Mouse (Mus musculus) mature B cell (primary cell): Measurements from ENCODE around the gene Spem2.

Experiments used
- in situ Hi-C: fragments of 300-500 bp; cut with MboI; formaldehyde crosslinking; loops from 2 replicates; pipeline ENCODE4 v1.14.3; 2019

The Spem2 gene

GRCm38 (mm10) chr11:69835326-69835965 is 17.2 kb upstream of the Spem2 start:
- in situ Hi-C loops = no loop called here

GRCm38 (mm10) chr11:69834001-69834549 is 15.8 kb upstream of the Spem2 start:
- in situ Hi-C loops = no loop called here

DNA sequence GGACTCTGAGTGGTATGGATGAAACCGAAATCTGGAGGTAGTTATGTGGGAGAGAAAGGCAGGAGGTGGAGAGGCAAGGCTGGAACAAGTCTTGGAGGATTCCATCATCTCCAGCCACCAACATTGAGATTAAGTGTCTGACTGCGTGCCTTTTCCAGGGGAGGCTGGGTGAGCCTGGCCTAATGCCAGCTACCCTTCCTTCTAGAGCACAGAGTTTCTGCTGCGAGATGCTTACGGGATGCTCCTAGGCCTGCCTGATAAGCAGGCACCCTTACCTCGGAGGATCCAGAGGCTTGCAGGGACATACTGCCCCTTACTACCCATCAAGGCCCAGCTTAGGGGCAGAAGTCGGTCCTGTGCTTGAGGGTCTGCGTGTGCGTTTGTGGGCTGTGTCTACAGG is 15.3 kb upstream of the Spem2 start:
- in situ Hi-C loops = no loop called here

DNA sequence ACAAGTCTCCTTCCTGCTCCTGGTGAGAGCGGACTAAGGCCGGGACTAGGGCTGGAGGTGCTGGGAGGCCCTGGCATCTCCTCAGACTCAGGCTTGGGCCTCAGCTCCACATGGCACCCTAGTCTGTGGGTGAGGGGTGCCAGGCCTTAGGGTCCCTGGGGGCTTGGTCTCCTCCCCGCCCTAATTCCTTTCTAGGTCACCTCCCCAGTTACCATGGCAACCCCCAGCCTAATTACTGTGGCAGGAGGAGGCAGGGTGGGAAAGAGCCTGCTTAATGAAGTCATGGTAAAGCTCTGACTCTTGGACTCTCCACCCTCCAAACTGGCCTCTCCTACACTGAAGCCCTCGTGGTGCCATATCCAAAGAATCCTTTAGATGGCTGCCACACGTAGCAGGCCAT is 10.6 kb upstream of the Spem2 start:
- in situ Hi-C loops = no loop called here

DNA sequence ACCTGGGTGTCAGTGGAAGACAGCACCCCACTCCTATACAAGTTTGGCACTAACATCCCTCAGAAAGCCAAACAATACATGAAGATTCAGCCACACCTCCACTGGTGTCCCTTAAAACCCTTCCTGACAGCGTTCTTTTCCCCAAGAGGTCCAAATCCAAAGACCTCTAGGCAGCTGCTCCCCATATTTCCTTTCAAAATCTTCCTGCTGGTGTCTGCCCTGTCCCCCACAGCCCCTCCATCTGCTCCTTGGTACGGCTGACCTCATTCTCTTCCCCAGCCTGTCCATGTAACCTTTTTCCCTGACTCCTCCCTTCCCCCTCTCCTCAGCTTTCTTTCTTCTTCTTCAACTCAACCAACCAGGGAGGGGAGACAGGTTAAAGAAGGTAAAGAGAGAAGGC is 5.2 kb upstream of the Spem2 start:
- in situ Hi-C loops = no loop called here

- in situ Hi-C loops = no loop called here
Measured at GRCm38 (mm10) chr11:69822080-69822479, 3.8 kb upstream of the Spem2 start, which contains the start of gene Spem1. Spem1 (minus strand) TSS chr11:69822180.

DNA sequence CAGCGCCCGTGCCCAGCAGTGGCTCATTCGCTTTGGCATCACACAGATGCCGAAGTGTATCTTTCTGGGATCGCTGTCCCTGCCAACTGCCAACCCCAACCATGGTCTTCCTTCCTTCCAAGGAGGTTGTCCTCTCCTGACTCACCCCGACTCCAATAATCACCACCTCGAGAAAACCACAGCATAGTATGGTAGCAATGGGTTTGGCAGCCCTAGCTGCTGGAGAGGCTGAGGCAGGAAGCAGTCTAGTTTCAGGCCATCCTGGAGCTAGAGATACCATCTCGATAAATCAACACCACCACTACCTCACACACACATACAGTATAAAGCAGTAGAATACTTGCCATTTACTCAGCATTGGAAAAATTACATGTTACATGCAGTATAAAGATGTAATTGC is 606 bp upstream of the Spem2 start:
- in situ Hi-C loops = no loop called here

DNA sequence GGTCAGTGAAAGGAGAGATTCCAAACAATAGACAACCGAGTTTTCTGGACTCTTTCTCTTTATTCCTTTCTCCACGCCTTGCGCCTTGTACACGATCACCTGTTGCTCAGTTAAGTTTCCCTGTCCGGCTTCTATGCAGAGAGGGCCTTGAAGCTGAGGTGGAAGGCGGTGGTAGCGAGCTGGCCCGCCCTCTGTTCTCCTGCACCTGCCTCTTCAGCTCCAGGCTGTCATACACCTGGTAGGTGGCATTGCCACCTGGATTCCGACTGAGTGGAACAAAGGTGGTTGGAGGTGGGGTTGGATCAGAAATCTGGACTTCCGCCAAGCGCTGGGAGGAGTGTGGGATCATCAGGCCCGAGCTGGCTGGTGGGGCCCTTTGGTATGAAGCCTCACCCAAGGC is 1.7 kb downstream of the Spem2 start:
- in situ Hi-C loops = no loop called here

DNA sequence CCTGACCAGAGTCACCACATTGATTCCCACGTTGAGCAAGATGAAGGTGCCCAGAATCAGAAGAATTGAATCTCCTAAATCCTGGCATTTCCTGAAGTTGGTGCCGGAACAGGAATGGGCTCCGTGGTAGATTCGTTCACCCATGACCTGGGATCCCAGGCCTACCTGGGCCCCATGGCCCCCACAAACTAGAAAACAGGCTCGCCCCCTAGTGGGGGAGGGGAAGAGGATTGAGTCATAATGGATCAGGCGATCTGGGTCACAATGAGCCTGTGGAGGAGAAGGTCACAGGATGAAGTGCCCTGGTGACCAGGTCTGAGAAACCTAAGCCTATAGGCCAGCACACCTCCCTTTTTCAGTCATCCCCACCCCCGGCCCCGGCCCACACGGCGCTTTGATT is 3.1 kb downstream of the Spem2 start, which contains the start of gene Gm39566:
Gene Gm39566, minus strand, starts transcription at position 144 of the 400 bp plus-strand sequence.
- in situ Hi-C loops = no loop called here

DNA sequence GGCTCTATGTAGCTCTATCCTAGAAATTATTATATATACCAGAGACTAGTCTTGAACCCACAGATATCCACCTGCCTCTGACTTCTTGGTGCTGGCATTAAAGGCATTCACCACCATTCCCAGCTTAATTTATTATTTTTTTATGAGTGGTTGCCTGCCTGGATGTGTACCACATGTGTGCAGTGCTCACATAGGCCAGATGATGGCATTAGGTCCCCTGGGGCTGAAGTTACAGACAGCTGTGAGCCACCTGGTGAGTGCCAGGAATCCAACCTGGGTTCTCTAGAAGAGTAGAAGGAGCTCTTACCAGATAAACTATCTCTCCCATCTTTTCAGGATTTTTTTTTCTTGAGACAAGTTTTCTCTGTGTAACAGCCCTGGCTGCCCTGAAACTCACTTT is 8.0 kb downstream of the Spem2 start:
- in situ Hi-C loops = no loop called here

DNA sequence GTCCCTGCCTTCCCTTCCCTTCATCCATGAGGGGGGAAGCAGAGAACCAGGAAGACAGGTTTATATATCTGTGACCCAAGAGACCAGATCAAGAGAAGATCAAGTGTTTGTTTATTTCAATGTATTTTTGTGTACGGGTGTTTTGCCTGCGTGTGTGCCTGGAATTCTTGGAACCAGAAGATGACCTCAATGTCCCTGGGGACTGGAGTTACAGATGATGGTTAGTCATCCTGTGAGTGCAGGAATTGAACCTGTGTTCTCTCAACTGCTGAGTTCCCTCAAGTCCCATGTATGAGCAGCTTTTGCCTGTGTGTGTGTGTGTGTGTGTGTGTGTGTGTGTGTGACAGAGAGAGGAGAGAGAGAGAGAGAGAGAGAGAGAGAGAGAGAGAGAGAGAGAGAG is 10.6 kb downstream of the Spem2 start:
- in situ Hi-C loops = no loop called here

DNA sequence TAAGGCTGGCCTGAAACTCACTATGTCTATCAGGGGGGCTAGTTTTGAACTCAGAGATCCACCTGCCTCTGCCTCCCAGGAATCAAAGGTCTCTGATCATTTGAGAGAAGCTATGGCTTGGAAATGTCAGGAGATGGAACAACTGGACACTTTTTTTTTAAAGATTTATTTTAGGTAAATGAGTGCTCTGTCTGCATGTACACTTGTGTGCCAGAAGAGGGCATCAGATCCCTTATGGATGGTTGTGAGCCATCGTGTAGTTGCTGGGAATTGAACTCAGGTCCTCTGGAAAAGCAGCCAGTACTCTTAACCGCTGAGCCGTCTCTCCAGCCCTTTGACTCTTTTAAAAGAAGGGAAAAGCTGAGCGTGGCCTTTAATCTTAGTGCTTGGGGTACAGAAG is 11.9 kb downstream of the Spem2 start:
- in situ Hi-C loops = no loop called here

DNA sequence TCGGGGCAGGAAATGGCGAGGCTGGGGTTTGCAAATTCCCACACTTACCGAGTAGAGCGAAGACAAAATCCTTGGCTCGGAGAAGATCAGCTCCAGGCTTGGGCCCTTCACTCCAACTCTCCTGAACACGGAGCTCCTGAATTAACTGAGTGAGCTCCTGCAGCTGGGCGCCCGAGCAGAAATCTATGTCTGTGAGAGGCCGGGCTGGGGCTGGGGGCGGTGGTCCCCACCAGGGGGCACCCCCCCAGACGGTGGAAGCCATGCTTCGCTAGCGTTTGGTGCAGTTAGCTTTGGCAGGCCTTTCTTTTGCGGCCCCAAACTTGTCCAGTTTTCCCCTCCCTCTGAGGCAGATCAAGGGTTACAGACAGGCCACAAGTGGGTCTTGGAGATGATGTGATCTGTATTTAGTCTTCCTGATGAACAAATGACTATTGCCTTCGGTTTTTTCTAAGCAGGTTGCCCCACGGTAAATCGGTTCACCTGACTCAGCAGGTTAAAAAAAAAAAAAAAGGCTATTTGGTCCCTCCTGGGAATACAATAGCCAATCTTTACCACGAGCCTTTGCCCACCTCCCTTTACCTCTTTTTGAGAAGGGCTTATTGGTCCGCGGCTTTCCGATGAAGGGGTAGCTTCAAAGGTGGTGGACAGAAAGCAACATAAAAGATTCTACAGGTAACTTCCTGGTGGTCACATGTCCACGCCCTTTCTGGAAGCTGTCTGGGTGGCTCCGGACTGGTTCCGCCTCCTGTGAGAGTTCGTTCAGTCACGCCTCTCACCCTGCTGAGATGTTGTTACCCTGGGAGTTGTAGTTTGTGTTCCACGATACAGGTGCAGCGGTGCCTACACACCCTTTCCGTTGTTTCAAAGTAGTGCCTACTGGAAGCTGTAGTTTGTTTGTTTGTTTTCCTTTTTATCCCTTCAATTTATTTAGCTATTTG is 13.0 kb downstream of the Spem2 start, which contains the start of gene Tmem102:
Gene Tmem102, minus strand, starts transcription at position 653 of the 938 bp plus-strand sequence.
- in situ Hi-C loops = no loop called here

- in situ Hi-C loops = no loop called here
Measured at GRCm38 (mm10) chr11:69804652-69804940, 13.7 kb downstream of the Spem2 start.

DNA sequence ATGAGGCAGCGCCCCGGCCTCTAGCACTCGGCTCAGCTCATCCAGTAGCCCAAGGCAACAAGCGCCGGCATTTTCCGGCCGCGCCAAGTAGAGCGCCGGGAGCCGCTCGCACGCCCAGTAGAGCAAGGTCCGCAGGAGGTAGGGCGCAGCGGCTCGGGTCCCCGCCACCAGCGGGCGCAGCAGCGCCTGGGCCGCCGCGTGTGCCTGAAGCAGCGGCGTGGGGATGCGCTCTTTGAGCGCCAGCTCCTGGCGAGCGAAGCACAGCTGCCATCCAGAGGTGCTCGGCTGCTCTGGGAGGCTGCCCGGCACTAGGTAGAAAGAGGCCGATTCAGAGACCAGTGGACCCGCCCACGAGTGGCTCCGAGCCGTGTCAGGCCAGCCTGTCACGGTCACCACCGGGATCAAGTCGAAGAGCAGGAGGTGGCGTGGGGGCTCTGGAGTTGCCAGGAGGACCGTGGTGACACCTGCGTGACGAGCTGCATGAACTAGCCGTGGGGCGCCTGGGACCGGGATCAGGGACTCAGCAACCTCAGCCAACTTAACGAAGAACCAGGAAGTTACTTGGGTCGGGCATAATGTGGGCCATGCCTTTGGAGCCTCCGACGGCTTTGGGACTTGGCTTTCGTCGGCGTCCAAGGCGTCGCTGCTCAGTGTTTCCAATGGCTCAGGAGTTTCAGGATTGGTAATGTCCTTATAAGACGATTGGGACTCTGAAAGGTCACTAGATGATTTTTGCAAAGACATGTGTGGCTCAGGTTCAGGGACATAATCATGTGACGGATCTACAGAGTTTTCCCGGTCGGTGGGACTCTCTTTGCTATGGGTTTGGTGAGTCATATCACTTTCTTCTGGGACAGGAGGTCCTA is 14.2 kb downstream of the Spem2 start:
- in situ Hi-C loops = no loop called here

GRCm38 (mm10) chr11:69803328-69803727 is 14.9 kb downstream of the Spem2 start:
- in situ Hi-C loops = no loop called here

DNA sequence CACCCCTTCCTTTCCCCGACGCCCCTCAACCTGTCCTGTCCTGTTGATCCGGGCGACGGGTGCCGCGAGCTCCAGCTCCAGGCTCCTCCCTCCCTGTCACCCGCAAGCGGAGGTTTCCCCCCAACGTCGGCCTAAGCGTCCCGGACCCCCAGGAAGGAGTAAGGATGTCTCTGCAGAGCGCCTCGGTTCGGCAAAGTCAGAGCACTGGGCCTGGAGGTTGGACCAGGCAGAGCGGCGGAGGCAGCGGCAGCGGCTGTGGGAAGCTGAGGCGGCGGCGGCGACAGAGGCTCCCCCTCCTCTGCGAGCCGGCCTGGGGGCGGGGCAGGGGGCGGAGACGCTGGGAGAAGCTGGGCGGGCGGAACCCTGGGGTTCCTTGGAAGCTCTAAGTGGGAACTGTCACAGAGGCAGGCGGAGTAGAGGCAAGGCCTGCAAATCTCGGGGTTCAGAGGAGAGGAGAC is 15.6 kb downstream of the Spem2 start:
- in situ Hi-C loops = no loop called here

DNA sequence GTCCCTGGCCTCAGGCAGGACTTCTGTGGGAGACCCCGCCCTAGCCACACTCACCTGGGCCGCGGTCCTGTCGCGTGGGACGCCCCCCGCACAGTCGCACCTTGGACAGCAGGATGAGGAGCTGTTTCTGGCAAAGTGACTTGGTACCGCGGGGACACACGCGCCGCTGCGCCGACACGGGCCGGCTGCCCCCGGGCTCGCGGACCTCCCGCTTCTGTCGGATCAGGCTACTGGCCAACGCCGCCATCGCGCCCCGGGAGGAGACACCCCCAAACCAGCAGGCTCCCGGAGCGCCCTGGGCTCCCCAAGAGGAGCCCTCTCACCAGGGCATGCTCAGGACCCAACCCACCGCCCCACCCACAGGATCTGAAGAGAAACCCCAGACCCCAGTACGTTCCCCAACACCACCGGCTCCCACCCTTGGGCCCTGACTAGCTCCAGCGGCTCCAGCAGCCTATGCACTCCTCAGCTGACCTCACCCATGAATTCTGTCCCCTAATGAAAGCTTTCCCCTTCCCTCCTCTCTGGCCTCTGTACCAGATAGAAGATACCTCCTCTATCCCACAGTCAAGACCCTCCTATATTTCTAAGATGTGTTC is 16.8 kb downstream of the Spem2 start, which contains the start of gene Fgf11:
Gene Fgf11, minus strand, starts transcription at position 479 of the 599 bp plus-strand sequence.
- in situ Hi-C loops = no loop called here

DNA sequence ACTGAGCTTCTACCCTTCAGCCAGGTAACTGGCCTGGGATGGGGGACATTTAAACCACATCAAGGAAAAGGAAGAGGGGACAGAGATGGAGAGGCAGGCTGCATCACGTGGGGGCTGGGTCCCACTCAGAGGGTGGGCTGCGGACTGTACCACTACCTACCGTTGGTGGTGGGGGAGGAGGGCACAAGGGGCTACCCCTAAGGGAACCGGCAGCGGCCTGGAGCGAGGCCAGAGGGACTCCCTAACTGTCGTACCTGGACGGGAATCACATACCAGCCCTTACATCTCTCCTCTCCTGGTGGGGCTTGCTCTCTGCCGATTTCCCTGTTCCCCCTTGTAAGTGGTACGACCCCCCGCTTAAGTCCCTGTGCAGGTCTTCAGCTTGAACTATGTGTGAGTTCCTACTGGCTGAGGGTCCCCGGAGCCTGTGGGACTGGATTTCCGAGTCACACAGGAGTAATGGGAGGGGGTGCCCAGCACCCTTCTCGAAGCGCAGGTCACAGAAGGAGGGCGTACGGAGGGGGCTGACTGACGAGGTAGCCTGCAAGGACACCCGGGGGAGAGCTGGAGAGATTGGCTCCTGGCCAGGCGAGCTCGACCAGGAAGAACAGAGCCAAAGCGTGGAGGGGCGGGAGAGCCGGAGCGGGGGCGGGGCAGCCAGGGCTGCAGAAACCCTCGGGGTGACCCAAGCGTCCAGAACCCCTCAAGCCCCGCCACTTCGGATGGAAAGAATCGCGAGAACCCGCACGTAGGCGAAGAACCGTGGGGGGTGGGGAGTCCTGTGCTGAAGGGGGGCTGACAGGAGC is 17.7 kb downstream of the Spem2 start:
- in situ Hi-C loops = no loop called here

GRCm38 (mm10) chr11:69800138-69800391 is 18.2 kb downstream of the Spem2 start:
- in situ Hi-C loops = no loop called here
